Mouse (Mus musculus): ENCODE results near the gene B9d1.

DNA sequence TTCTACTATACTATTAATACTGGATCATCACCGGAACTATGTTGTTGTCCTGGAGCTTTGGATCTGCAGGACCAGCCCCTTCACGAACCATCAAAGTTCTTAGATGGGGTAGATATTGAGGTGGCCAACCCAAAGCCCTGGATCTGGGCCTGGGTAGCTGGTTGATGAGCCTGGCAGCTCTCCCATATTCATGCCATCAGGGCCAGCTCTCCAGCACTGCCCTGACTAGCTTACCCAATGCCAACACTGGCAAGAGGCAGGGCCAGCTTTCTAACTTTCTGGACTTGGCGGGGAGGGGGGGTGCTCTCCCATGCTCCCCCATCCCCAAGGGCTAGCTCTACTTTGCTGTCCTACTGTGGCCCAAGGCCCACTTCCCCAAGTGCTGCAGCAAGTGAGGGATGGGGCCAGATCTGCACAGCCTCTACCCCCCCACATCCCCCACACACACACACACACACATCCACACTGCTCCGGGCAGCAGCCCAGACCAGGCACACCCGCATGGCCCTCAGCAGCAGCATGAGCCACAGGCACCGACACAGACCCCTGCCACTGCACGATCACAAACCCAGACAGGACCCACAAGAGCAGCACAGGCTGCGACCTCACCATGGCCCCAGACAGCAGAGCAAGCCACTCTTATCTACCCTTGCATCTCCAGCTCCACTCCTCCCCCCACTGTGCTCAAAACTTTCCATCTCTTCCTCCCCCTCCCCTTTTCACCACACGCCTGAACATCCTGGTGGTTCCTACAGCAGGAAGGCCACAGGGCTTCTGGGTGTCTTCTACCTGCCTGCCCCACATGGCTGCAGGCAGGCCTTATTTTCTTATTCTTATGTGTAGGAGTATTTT, 23.5 kb upstream of the B9d1 start:
- no peak for TF ChIP-seq CTCF (IDR thresholded peaks at IDR 0.05; ENCODE audit: borderline replicate concordance, control insufficient read depth, extremely low read depth, insufficient read depth, low read length, poor library complexity)
- TF ChIP-seq POLR2A (IDR thresholded peaks at IDR 0.05; ENCODE audit: control insufficient read depth, extremely low read depth, insufficient read depth, low read length, poor library complexity), result no peak

Data from thymus, adult 2 months (tissue).